Mouse (Mus musculus): ENCODE measurements at regions not wholly inside any gene's neighbourhood (a gene's known extent, or its start where the extent isn't known, plus 50 kb on each side); places are given as distances from the start of the nearest gene placed in this dataset.

- TF ChIP-seq GATA2 (IDR thresholded peaks at IDR 0.05; ENCODE audit: borderline replicate concordance, low read depth, low read length) (no peak), POLR2AphosphoS5 (IDR thresholded peaks at IDR 0.05; ENCODE audit: insufficient replicate concordance, low read depth, low read length) (no peak), TAL1 (conservative IDR thresholded peaks at IDR 0.05; ENCODE audit: low read depth, low read length) (no peak), GATA1 (IDR thresholded peaks at IDR 0.05; ENCODE audit: borderline replicate concordance, low read length) (no peak), CTCF (IDR thresholded peaks at IDR 0.05; ENCODE audit: low read depth, low read length) (no peak)
- no peak for DNase-seq (ENCODE audit: low spot score)
- no peaks in the 10 kb centered on the region for H3K36me3 ChIP-seq (replicated peaks)
- 0 out of 2 replicates have a peak, but pooled peaks cover 3% of the 10 kb centered on the region for H3K27me3 ChIP-seq (ENCODE audit: insufficient read depth, low read length)
- no peak for ATAC-seq (ENCODE audit: extremely low read depth, insufficient number of reproducible peaks, low FRiP score, poor library complexity, severe bottlenecking)
- no peak overlapping the region for H3K4me3 ChIP-seq (ENCODE audit: low read depth, low read length)
- H3K9me3 ChIP-seq (replicated peaks): no peaks in the 10 kb centered on the region
- no peaks in the 10 kb centered on the region for H3K4me1 ChIP-seq (ENCODE audit: insufficient read depth, low read depth, low read length)
These were observed 101.9 kb upstream of the F13a1 start for GRCm38 (mm10) chr13:37151835-37152516.

- no peak for DNase-seq (ENCODE audit: low spot score)
- H3K4me3 ChIP-seq (ENCODE audit: low read depth, low read length): no peak overlapping the region
- H3K27me3 ChIP-seq (ENCODE audit: insufficient read depth, low read length): 0 out of 2 replicates have a peak, but pooled peaks cover 3% of the 10 kb centered on the region
These were observed 99.9 kb upstream of the F13a1 start for GRCm38 (mm10) chr13:37149961-37150360.

GRCm38 (mm10) chr13:37149066-37149781 lies 99.2 kb upstream of the F13a1 start:
- Histone ChIP-seq H3K9me3 (replicated peaks) (no peaks in the 10 kb centered on the region), H3K4me3 (ENCODE audit: low read depth, low read length) (no peak overlapping the region), H3K36me3 (replicated peaks) (no peaks in the 10 kb centered on the region), H3K4me1 (ENCODE audit: insufficient read depth, low read depth, low read length) (no peaks in the 10 kb centered on the region), H3K27me3 (ENCODE audit: insufficient read depth, low read length) (0 out of 2 replicates have a peak, but pooled peaks cover 3% of the 10 kb centered on the region)
- no peak for ATAC-seq (ENCODE audit: extremely low read depth, insufficient number of reproducible peaks, low FRiP score, poor library complexity, severe bottlenecking)
- no peak for DNase-seq (ENCODE audit: low spot score)
- no peak for TF ChIP-seq CTCF (IDR thresholded peaks at IDR 0.05; ENCODE audit: low read depth, low read length)
- no peak for TF ChIP-seq GATA1 (IDR thresholded peaks at IDR 0.05; ENCODE audit: borderline replicate concordance, low read length)
- TF ChIP-seq POLR2AphosphoS5 (IDR thresholded peaks at IDR 0.05; ENCODE audit: insufficient replicate concordance, low read depth, low read length): no peak
- TF ChIP-seq GATA2 (IDR thresholded peaks at IDR 0.05; ENCODE audit: borderline replicate concordance, low read depth, low read length): no peak

More at GRCm38 (mm10) chr13:37149961-37150360, 99.9 kb upstream of the F13a1 start:
- Histone ChIP-seq H3K36me3 (replicated peaks) (no peaks in the 10 kb centered on the region), H3K4me1 (ENCODE audit: insufficient read depth, low read depth, low read length) (no peaks in the 10 kb centered on the region), H3K9me3 (replicated peaks) (no peaks in the 10 kb centered on the region)
- TF ChIP-seq GATA1 (IDR thresholded peaks at IDR 0.05; ENCODE audit: borderline replicate concordance, low read length): no peak
- no peak for TF ChIP-seq GATA2 (IDR thresholded peaks at IDR 0.05; ENCODE audit: borderline replicate concordance, low read depth, low read length)
- TF ChIP-seq TAL1 (conservative IDR thresholded peaks at IDR 0.05; ENCODE audit: low read depth, low read length): no peak
- TF ChIP-seq POLR2AphosphoS5 (IDR thresholded peaks at IDR 0.05; ENCODE audit: insufficient replicate concordance, low read depth, low read length): no peak
- no peak for ATAC-seq (ENCODE audit: extremely low read depth, insufficient number of reproducible peaks, low FRiP score, poor library complexity, severe bottlenecking)

GRCm38 (mm10) chr13:37148627-37149026 lies 98.6 kb upstream of the F13a1 start:
- Histone ChIP-seq H3K4me3 (ENCODE audit: low read depth, low read length) (no peak overlapping the region), H3K27me3 (ENCODE audit: insufficient read depth, low read length) (0 out of 2 replicates have a peak, but pooled peaks cover 3% of the 10 kb centered on the region), H3K9me3 (replicated peaks) (no peaks in the 10 kb centered on the region), H3K4me1 (ENCODE audit: insufficient read depth, low read depth, low read length) (no peaks in the 10 kb centered on the region), H3K36me3 (replicated peaks) (no peaks in the 10 kb centered on the region)
- TF ChIP-seq GATA2 (IDR thresholded peaks at IDR 0.05; ENCODE audit: borderline replicate concordance, low read depth, low read length) (no peak), TAL1 (conservative IDR thresholded peaks at IDR 0.05; ENCODE audit: low read depth, low read length) (no peak), GATA1 (IDR thresholded peaks at IDR 0.05; ENCODE audit: borderline replicate concordance, low read length) (no peak), CTCF (IDR thresholded peaks at IDR 0.05; ENCODE audit: low read depth, low read length) (no peak), POLR2AphosphoS5 (IDR thresholded peaks at IDR 0.05; ENCODE audit: insufficient replicate concordance, low read depth, low read length) (no peak)
- DNase-seq (ENCODE audit: low spot score): no peak
- no peak for ATAC-seq (ENCODE audit: extremely low read depth, insufficient number of reproducible peaks, low FRiP score, poor library complexity, severe bottlenecking)

- Histone ChIP-seq H3K36me3 (replicated peaks) (no peaks in the 10 kb centered on the region), H3K9me3 (replicated peaks) (no peaks in the 10 kb centered on the region), H3K27me3 (ENCODE audit: insufficient read depth, low read length) (0 out of 2 replicates have a peak, but pooled peaks cover 3% of the 10 kb centered on the region), H3K4me1 (ENCODE audit: insufficient read depth, low read depth, low read length) (no peaks in the 10 kb centered on the region), H3K4me3 (ENCODE audit: low read depth, low read length) (no peak overlapping the region)
- ATAC-seq (ENCODE audit: extremely low read depth, insufficient number of reproducible peaks, low FRiP score, poor library complexity, severe bottlenecking): no peak
- TF ChIP-seq TAL1 (conservative IDR thresholded peaks at IDR 0.05; ENCODE audit: low read depth, low read length) (no peak), POLR2AphosphoS5 (IDR thresholded peaks at IDR 0.05; ENCODE audit: insufficient replicate concordance, low read depth, low read length) (no peak), GATA1 (IDR thresholded peaks at IDR 0.05; ENCODE audit: borderline replicate concordance, low read length) (no peak), CTCF (IDR thresholded peaks at IDR 0.05; ENCODE audit: low read depth, low read length) (no peak), GATA2 (IDR thresholded peaks at IDR 0.05; ENCODE audit: borderline replicate concordance, low read depth, low read length) (no peak)
- DNase-seq (ENCODE audit: low spot score): no peak
These were observed 97.7 kb upstream of the F13a1 start for GRCm38 (mm10) chr13:37147790-37148189.

- ATAC-seq (ENCODE audit: extremely low read depth, insufficient number of reproducible peaks, low FRiP score, poor library complexity, severe bottlenecking) (no peak), DNase-seq (ENCODE audit: low spot score) (no peak)
- Histone ChIP-seq H3K4me3 (ENCODE audit: low read depth, low read length) (no peak overlapping the region), H3K9me3 (replicated peaks) (no peaks in the 10 kb centered on the region), H3K36me3 (replicated peaks) (no peaks in the 10 kb centered on the region), H3K27me3 (ENCODE audit: insufficient read depth, low read length) (no peaks in the 10 kb centered on the region), H3K4me1 (ENCODE audit: insufficient read depth, low read depth, low read length) (no peaks in the 10 kb centered on the region)
- TF ChIP-seq GATA2 (IDR thresholded peaks at IDR 0.05; ENCODE audit: borderline replicate concordance, low read depth, low read length): no peak
- no peak for TF ChIP-seq TAL1 (conservative IDR thresholded peaks at IDR 0.05; ENCODE audit: low read depth, low read length)
- TF ChIP-seq POLR2AphosphoS5 (IDR thresholded peaks at IDR 0.05; ENCODE audit: insufficient replicate concordance, low read depth, low read length): no peak
- no peak for TF ChIP-seq GATA1 (IDR thresholded peaks at IDR 0.05; ENCODE audit: borderline replicate concordance, low read length)
- no peak for TF ChIP-seq CTCF (IDR thresholded peaks at IDR 0.05; ENCODE audit: low read depth, low read length)
These were observed 92.8 kb upstream of the F13a1 start for GRCm38 (mm10) chr13:37142812-37143211.
